3 mouse cellular contexts compared by ENCODE assay signal in genomic region chr4:41941272-41941671, GRCm38 (mm10). TPM values are rescaled to one million over a fixed set of nuclear protein-coding genes. Genes with fewer than 3 reads are reported as not detected.
"Had no signal": no experiment of that assay in that cellular context is flagged by ENCODE, and none has a peak within 500 bp of the region (broad histone marks: within the 10 kb centered on the region; RNA-seq: fewer than 3 reads in every experiment).

Gm20878 (plus strand) TSS chr4:41941572.

RNA-seq across cellular contexts. Expression of gene Gm20878, which starts in this region (rescaled TPM):
- polyA plus RNA-seq: liver, postnatal 0 days; macrophage; myocyte had no signal
